Mouse (Mus musculus): ENCODE data around the gene Wdr3.

Wdr3 gene

GRCm38 (mm10) chr3:100162315-100163105, at the start of gene Wdr3, which contains the start of gene Gdap2:
Wdr3 (minus strand) TSS chr3:100162407.
Gdap2 (plus strand) TSS chr3:100162381.
- peak; percentile 97 for DNase-seq

DNA sequence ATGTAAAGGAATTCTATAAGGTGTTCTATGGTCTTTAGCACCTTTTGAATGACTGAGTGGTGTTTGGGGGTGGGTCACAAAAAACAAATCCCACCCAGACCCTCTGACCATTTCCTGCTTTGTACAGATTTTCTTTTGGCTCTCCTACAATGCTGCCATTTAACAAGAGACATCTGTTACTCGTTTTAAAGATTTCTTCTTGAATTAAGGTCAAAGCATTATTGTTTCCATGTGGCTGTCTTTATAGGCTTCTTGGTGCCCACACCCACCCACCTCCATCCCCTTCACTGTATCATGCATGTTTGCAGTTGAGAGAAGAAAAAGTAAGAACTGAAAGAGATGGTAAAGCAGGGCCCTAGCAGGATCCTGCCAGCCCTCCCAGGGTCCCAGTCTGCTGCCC, 44.8 kb upstream of the Wdr3 start:
- DNase-seq: no peak

DNA sequence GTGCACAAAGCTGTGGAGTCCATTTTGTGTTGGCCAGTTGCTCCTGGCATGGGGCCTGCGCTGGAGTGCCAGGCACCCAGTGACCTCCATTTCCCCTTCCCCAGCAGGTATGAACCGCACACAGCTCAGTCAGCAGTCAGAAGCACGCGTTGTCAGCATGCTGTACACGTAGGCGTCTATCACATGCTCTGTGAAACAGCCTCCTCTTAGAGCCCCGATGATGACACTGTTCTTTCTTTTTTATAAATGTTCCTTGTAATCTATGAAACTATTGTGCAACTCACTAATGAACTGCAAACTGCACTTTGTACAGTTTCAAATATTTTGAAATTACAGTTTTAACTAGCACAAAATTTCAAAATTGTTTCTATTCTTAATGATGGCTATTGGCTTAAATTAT, 39.3 kb upstream of the Wdr3 start:
- DNase-seq: peak; percentile 16

DNA sequence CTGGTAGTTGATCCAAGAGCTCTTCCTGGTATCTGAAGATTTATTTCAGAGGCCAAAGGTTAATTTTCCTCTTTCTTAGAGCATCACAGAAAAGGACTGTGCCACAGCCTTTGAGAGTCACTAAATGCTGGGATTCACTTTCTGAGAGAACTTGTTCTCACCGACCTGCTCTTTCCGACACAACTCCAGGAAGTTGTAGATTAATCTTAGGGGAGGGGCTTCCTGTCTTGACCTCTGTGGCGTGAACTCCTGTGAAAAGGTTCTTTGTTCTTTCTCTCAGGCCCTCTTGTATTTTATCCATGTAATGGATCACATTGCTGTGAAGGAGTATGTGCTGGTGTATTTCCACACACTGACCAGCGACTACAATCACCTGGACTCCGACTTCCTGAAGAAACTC, 32.0 kb upstream of the Wdr3 start:
- DNase-seq: no peak

GRCm38 (mm10) chr3:100189861-100190260, 27.7 kb upstream of the Wdr3 start:
- no peak for DNase-seq

GRCm38 (mm10) chr3:100189444-100189843, 27.2 kb upstream of the Wdr3 start:
- DNase-seq: peak; percentile 81

DNA sequence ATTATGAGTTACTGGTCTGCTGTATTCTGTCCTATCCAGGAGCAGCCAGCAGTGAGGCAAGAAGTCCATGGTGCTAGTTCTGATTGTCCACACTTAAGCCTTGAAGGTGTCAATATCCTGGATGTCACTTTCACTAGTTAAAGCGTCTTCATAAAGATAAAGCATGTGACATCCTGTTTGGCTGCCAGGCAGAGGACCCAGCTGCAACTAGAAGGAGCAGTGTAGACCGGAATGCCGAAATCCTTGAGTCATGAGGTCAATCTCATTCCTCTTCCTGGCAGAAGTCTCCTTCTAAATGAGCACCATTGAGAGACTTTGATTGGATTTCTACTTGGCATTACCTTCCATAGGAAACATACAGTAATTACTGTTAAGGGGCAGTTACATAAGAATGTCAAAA, 18.3 kb upstream of the Wdr3 start:
- DNase-seq: no peak

GRCm38 (mm10) chr3:100176031-100176430, 13.8 kb upstream of the Wdr3 start:
- no peak for DNase-seq

DNA sequence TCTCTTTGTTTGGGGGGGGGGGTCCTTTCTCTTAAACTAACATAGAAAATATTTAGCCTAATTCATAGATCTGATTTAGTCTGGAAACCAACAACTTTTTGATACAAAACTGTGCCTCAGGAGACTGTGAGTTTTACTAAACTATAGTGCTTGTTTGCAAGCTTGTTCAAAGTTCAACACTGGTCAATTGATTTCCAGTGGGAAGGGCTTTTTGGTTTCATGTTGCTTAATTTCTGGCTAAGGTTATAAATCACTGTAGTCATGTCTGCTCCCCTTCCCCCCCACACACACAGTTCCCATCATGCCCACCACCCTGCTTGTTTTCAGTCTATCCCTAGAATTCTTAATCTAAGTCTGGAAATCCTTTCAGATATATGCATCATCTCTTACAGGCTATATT, 2.8 kb upstream of the Wdr3 start:
- no peak for DNase-seq

DNA sequence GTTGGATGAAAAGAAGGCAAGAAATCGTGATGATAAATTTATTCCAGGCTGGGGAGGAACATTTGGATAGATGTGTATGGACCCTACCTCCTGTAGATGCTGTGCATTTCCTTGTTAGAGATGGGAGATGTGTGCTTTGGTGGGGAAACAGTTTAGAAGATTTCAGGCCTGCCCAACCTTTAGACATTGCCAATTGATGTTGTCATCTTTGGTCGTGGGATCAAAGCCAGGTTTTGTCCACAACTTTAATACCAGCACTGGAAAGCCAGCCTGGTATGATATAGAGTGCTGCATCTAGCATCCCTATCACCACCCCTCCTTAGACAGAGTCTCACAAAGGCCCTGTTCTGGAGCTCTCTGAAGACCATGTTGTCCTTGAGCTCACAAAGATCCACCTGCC, 1.3 kb upstream of the Wdr3 start:
- DNase-seq: no peak

DNA sequence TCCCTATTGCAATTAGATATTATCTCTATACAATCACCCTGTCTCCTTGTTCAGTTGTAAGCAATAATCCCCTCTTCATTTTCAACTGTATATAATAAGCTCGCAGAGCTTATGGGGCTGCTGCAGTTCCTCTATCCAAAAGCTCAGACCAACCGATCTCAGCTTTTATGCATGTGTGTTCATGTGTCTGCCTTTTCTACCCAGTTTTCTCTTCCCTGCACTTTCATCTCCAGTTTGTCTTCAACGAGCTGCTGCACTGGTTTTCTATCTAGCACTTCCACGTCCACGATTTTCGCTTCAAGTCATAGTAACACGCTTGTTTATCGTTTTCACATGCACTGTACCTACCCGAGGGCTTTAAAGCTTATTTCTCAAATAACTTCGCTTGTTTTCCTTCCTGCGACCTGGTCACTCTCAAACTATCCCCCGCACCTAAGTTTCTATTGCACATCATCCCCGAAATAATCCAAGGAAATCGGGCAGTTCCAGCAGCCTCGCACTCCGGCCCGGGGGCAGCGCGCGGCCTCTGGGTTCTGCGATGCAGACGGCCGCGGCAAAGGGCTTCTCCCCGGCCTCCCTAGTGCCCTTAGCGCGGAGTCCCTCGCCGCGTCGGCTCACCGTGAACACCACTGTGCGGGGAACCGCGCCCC, 417 bp downstream of the Wdr3 start:
- no peak for DNase-seq

DNA sequence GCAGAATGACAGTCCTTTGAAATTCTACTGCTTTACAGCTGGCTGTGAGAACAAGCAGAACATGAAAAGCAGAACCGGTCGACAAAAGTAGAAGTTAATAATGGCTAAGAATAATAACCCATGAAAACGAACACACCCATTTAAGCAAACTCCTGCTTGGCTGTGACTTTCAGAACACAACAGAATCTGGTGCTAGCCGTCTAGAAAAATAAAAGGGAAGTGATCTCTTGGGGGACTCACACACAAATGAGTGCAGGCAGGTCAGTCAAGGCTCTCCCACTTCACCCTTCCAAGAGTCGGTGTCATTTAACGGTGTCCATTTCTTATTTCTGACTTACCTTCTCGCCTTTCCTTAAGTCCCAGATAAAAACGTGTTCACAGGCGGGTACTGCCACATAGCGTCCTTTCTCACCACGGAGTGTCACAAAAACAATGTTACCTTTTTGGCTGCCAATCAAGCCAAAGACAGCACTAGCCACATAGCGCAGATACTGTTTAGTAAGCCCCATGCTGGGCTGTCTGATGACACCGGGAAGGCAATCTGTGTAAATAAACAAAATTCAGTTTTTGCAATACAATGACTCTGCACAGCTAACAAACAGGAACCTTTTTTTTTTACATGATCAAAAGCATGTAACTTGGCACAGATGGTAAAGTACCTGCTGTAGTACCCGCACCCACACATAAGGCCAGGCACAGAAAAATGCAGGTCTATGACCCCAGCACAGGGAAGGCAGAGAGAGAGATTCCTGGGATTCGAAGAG, 1.3 kb downstream of the Wdr3 start:
- DNase-seq: no peak

GRCm38 (mm10) chr3:100122445-100122844, 39.8 kb downstream of the Wdr3 start:
- DNase-seq: no peak

DNA sequence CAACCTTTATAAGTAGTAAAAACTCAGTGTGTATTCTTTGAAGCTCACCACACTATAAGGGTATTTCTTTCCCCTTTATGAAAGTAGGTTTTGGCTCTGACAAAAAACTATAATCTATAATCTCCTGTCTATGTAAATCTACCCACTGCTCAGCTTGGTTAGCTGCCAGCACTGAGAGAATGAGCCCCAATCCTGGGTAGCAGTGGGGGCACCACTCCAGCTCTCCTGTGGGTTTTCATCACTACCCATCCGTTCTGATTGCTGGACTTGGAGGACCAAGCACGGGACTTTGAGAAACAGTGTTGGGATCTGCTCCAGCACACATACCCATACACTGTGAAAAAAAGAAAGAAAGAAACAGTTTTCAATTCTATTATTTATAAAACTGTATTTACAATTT, 40.2 kb downstream of the Wdr3 start:
- DNase-seq: no peak

GRCm38 (mm10) chr3:100118681-100119080, 43.5 kb downstream of the Wdr3 start:
- DNase-seq: no peak

DNA sequence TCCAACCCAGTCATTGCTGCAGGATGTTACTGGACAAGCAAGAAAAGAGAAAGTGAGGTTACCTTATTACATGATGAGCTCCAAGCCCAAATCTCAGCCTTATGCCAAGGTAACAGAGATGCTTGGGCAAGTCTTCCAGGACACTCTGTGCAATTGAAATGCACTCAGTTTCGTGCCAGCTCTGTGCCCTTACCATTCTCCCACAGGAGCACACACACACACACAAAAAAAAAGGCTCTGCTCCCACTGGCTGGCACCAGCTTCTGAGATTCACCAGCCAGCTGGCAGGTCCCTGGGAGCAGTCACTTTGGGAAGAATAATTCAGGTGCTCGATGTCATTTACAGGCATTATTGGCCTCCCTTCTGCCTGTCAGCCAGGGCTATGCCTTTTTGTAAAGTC, 55.5 kb downstream of the Wdr3 start:
- no peak for DNase-seq

- DNase-seq: no peak
Measured at GRCm38 (mm10) chr3:100102386-100103092, 59.7 kb downstream of the Wdr3 start.

All from lung, postnatal 36 days (tissue).